Mouse (Mus musculus) MN1 (cell line): ENCODE results near the gene Stk39.

Source experiments
- DNase-seq: peaks from one replicate; pipeline ENCODE4 v3.0.0-alpha.2; 2016; ENCODE audit warnings: low spot score

Gene Stk39

GRCm38 (mm10) chr2:68229872-68230271 is 242.2 kb downstream of the Stk39 start:
- DNase-seq, result no peak

GRCm38 (mm10) chr2:68229081-68229480 is 243.0 kb downstream of the Stk39 start:
- no peak for DNase-seq

- peak; percentile 6 for DNase-seq
These were observed 249.7 kb downstream of the Stk39 start for GRCm38 (mm10) chr2:68222227-68222873.

GRCm38 (mm10) chr2:68221226-68221625 is 250.8 kb downstream of the Stk39 start:
- DNase-seq, result peak; percentile 11

GRCm38 (mm10) chr2:68219823-68220222 is 252.2 kb downstream of the Stk39 start:
- no peak for DNase-seq

GRCm38 (mm10) chr2:68215176-68215575 is 256.9 kb downstream of the Stk39 start:
- no peak for DNase-seq

GRCm38 (mm10) chr2:68214400-68214799 is 257.7 kb downstream of the Stk39 start:
- no peak for DNase-seq

- DNase-seq, result no peak
These were observed 260.6 kb downstream of the Stk39 start for GRCm38 (mm10) chr2:68211443-68211842.

GRCm38 (mm10) chr2:68196245-68196644 is 275.8 kb downstream of the Stk39 start:
- DNase-seq, result no peak

GRCm38 (mm10) chr2:68194444-68194843 is 277.6 kb downstream of the Stk39 start:
- DNase-seq, result no peak

- no peak for DNase-seq
These were observed 278.6 kb downstream of the Stk39 start for GRCm38 (mm10) chr2:68193465-68193837.

- no peak for DNase-seq
These were observed 279.2 kb downstream of the Stk39 start for GRCm38 (mm10) chr2:68192605-68193464.

- DNase-seq, result no peak
These were observed 295.6 kb downstream of the Stk39 start for GRCm38 (mm10) chr2:68176425-68176824.

- peak; percentile 39 for DNase-seq
These were observed 300.8 kb downstream of the Stk39 start for GRCm38 (mm10) chr2:68171306-68171705.

GRCm38 (mm10) chr2:68162012-68162411 is 310.1 kb downstream of the Stk39 start:
- no peak for DNase-seq

- DNase-seq, result no peak
These were observed 311.5 kb downstream of the Stk39 start for GRCm38 (mm10) chr2:68160566-68160965.
